Mouse (Mus musculus) brain, embryonic 18.5 days (tissue): ENCODE results near the gene Tmem273.

Experiments used
- DNase-seq: peaks from one replicate; pipeline ENCODE4 v3.0.0-alpha.2; 2012; ENCODE audit warnings: low read depth, low spot score

Tmem273 gene

DNA sequence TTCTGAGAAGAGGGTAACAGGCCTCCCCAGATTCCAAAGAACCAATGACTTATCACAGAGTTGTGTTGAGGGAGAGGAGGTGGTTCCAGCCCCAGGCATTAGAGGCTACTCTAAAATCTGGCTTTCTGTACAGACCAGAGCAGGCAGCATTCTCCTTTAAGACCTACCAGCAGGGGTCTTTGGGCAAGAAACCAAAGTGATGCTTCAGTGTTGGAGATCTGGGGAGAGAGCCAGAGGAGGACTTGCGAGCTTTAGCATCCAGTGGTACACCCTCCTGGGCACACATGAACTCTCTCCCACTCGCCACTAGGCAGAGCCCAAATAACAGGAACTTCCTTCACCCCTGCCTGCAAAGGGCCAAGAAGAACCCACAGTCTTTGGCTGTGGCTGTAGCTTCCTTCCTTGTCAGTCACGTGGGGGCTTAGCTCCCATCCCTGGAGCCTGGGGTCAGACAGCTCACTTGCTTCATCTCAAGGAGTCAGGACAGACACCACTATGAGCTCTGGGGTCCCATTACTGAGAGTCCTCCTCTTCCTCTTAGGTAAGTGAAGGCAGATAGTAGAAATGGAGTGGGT is at the start of gene Tmem273:
Tmem273 (plus strand) TSS at position 408 of the 575 bp plus-strand sequence.
- no peak for DNase-seq

DNA sequence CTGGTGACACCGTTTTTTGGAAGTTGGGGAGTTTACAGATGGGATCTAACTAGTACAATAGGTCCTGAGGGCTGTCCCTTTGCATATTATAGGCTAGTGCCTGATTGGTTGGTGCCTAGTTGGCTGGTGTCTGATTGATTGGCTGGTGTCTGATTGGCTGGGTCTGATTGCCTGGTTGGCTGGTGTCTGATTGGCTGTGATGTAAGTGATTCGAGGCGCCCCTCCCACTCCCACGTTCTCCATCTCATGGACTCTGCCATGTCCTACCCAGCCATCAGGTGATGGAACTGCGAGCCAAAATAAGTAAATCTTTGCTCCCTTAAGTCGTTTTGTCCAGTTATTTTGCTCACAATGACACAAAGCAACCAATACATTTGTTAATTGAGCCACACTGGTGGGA is 49.2 kb upstream of the Tmem273 start:
- no peak for DNase-seq

DNA sequence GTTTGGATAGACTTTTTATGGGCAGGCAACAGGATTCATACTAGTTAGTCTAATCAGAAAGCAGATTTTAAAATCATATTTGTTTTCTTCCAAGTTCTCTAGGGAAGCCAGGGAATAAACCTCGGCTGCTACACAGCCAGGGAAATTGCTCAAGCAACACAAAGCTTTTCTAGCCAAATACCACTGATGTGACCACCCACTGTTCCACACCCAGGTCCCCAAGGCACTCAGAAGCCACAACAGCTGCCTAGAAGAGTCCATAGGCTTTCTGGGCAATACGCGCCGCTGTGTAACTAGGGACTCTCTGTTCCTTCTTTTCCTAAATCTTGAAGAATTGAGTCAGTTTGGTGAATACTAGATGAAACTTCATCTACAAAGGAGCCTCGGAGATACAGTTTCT is 47.2 kb upstream of the Tmem273 start:
- no peak for DNase-seq

DNA sequence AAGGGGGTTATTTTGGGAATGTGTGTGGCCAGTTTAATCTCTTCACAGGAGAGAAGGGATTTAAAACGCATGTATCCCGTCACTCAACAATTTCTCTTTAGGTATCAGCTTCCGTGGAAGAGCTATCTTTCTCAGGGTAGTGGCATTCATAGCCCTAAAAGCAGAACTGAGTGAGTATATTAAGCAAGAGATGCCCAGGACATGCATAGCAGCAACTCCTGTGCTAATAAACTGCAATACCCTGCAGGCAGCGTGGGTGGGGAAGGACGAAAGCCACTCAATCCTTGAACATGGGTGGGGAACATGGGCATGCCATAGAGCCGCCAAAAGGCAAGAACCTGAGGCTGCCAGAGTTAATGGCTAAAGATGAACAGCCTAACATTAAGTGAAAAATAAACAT is 37.2 kb upstream of the Tmem273 start:
- DNase-seq, result no peak

DNA sequence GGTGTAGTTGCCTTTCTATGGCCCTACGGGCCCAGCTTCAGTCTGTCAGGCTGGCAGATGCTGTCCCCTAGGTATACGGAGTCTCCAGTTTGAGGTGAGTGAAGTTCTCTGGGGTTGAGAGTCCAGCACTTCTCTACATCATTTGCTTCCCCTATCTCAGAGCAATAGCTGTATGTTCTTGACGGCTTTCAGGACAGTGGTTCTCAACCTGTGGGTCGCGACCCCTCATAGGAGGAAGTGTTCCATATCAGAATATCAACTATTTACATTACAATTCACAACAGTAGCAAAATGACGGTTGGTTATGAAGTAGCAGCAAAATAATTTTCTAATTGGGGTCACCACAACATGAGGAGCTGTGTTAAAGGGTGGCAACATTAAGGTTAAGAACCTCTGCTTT is 35.0 kb upstream of the Tmem273 start:
- no peak for DNase-seq

DNA sequence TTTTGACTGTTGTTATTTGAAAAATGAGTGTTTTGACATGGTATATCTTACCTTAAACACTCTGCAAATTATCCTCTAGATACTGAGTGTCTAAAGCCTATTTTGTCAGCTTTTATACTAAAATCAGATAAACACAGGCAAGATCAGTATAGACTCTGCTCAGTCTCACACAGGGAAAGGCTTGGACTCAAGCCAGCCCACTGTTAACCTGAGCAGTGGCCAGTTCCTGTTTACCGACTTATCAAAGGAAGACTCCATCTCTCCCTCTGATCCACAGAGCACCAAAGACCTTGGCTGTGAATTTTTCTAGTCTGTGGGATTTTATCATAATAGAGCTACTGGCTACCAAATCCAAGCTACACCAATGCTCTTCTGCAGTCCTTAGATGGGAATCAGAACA is 31.5 kb upstream of the Tmem273 start:
- no peak for DNase-seq

DNA sequence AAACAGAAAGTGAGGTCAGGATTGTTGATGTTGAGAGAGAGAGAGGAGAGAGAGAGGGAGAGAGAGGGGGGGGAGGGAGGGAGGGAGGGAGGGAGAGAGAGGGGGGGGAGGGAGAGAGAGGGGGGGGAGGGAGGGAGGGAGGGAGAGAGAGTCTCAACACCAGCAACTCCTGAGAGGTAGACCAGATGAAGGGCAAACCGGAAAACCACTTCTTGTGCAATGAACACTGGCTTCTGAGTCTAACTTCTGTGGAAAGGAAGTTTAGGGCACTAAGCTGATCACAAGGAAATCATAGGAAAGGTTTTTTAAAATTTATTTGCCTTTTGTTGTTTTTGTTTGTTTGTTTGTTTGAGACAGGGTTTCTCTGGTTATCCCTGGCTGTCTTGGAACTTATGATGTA is 23.6 kb upstream of the Tmem273 start:
- no peak for DNase-seq

DNA sequence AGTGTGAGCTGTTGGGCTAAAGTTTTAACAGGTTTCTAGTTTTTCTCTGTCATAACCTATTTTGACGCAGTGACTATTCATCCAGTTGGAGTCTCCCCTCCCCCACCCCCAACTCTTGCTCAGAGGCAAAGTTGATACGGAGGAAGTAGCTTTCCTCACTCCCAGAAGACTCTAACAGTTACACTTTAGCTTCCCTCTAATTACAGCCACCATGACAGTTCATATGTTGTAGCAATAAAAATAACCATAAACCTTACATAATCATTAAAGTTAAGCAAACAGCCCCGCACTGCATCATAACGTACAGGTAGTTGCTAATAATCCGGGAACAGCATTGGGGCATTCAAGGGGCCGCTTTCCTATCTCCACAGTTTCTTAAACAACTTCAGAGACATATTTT is 15.2 kb upstream of the Tmem273 start:
- DNase-seq, result no peak

DNA sequence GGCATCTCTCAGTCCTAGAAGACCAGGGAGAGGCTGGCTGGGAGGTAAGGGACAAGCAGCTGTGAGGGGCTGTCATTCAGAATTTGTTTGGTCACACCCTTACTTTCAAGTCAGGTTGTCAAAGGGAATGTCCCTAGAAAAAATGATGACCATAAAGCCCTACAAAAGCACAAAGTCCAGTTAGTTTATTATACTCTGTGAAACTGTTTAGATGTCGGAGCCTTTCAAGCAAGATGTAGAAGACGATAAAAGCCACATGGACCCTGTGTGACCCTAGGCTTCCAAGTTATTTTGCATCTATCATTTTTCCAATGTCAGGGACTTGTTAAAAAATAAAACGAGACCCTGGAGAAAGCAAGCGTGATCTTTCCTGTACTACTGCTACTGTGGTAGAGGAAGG is 13.7 kb upstream of the Tmem273 start:
- DNase-seq, result no peak

DNA sequence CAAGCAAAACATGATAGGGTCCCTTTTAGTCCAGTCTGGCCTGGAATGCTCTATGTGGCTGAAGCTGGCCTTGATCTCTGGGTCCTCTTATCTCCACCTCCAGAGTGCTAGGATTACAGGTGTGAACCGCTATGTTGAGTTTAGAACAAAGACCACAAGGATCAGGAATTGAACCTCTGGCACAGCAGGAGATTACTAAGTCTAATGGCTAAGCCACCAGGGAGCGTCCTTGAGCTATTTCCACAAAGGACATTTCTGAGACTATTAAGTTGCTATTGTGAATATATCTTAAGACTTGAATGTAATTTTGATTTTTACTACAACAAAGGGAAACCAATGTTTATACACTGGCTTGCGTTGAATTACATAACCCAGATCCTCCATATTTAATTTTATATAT is 13.0 kb upstream of the Tmem273 start:
- DNase-seq, result no peak

DNA sequence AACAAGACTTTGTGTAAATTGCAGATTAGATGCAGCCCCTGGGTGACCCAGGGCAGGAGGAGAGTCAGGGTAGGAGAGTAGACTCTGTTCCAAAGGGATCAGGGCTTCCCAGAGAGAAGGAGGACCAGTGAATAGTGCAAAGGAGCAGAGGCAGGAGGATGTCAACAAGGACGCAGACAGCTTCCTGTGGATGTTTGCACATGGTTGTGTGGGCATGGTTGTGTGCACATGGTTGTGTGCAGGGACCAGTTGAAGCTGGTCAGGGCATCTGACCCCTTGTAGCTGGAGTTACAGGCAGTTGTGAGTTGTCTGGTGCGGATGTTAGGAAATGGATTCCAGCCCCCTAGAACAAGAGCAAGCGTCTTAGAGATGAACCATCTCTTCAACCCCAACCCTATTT is 12.3 kb upstream of the Tmem273 start:
- no peak for DNase-seq

DNA sequence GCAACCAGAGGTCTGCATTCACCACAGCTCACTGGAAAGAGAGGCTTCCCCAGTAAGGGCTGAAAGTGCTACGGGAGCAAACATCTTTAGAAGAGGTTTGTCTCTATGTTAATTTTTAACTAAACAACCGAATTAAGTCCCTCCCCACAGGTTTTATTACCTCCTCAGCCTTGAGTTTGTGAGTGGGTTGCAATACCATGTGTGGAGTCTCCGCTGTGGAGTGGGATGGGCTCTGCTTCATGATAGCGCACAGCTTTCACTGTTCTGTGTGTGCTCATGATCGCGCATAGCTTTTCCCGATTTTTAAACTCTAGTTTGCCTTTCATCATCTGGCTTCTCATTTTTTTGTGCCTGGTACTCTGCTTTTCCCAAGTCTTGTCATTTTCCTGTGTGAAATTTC is 9.7 kb upstream of the Tmem273 start:
- DNase-seq, result no peak

DNA sequence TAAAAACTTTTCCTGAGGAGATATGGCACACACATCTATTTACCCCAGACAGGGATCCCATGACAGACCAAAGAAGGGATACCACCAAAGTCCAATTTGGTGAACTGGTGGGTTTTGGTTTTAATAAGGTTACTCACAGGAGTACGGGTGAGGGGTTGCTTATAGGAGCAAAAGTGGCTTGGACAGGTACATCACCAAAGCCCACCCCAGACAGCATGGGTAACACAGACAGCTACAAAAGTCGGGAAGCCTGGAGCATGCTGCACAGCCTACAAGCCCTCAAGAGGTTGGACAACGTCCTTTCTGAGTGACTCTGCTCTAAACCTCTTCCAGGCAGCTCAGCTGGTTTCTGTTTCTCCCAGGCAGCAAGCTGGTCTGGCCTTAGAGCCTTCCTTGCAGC is 7.4 kb upstream of the Tmem273 start:
- DNase-seq, result no peak

DNA sequence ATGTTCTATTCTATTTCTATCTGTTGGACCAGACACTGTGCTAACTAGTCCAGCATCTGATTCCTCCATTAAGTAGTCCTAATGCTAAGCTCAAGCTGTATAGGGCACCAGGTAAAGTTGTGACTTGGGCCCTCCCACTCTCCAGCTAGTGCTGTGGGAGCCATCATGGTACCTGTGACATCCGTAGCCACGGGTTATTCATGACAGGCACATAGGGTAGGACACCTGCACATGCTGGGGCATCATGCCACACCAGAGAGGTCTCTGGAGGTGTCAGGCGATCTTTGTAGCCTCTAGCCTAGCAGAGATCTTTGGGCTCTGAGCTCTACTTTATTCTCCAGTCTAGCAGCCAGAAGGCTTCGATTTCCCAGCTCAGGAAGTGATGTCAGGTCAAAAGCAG is 2.9 kb upstream of the Tmem273 start:
- no peak for DNase-seq

DNA sequence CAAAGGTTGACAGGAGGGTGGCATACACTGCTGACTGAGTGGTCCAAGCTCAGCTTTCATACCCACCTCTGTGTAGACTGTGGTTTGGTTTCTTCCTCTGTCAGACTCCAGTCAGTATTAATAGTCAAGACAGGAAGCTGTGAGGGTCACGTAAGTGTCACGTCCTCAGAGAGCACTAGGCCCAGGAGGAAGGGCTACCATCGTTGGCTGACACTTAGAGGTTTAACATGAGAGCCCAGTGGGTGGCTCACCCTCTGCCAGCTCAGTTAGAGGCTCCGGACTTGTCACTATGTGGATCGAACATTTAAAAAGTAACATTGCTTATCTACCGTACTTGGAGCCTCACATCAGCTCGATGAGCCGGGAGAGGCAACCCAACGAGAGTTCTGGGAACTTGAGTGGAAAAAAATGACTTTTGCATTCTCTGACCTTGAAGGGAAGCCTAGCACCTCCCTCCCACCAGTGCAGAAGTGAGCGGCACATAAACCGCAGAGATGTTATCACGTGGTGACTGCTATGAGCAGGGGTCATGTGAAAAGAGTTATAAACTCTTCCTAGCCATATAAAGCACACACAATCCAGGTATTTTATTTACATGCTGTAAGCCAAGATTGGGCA is 1.5 kb upstream of the Tmem273 start:
- DNase-seq, result no peak

DNA sequence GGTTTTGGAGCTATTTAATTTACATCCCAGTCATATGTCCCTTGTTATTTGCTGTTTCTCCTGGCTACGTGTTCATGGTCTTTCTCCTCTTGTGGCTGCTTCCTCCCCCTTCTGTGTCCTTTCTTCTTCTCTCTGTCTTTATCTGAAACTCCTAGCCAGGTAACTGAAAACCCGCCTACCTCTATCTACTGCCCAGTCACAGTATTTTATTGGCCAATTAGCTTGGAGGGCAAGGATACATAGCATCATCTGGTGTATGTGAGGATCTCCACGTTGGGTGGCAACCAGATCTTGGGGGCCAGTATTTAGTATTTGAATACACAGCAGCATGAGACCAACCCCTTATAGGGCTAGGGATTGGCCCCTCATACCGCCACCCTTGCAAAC is 1.0 kb upstream of the Tmem273 start:
- DNase-seq, result no peak

DNA sequence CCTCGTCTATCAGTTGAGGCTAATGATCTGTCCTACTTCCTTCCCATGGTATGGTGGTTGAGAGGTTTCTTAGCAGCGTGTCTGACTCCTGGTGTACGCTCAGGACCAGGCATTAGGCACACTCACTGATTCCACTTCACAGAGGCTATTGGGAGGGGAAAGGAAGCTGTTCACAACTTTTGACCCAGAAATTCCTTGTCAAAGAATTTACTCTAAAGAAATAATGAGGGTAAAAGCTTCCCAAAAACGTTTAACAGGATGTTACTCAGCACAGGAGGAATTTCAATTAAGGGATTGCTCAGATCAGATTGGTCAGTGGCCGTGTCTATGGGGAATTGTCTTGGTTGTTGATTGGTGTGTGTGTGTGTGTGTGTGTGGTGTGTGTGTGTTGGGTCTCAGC is 1.9 kb downstream of the Tmem273 start:
- no peak for DNase-seq

DNA sequence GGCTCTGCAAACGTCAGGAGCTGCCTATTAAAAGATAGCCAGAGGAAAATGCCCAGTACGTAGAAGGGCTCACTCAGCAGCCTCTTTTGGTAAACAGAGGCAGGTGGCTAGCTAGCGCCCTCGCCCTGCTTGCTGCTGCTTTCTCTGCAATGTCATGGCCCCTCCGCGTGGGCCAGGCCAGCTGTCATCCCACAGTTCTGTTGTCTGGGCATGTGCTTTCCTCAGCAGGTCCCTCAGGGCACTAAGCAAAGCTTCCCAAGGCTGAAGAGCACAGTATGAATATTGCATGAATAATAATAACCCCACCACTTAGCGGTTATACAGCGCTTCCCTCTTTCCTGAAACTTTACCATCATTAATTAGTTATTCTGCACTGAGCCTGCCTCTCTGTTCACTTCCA is 10.6 kb downstream of the Tmem273 start:
- DNase-seq, result no peak

DNA sequence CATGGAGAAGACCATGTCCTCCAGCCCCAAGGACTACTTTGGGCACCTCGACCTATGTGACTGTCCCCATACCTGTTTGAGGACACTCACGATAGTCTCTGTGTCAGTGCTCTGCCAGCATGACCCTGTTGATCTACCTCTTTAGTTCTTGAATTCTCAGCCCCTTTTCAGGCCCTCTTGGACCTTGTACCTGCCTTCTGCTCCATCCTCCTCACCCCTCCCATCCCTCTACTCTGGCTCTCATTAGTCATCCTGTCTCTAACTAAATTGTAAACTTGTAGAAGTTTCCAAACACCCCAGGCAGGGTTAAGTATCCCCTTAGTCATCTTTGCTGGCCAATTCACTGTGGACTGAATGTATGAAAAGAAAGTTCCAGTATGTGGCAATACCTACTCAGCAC is 12.0 kb downstream of the Tmem273 start:
- no peak for DNase-seq

DNA sequence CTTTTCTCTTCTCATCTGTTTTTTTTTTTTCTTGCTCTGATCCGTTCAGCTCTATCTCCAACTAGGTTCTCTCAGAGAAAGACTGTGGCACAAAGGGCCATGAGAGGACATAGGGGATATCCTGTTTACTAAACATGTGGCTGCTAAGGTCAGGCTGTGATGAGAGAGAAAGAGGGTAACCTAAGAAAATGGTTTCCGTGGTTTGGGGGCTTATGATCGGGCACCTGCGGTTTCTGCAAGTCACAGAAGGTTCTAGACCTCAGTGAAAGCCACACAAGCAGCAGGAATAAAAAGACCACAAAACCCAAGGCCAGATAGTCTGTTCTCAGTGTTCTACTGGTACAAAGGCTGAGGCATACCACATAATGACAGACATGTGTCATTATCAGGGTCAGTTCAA is 12.6 kb downstream of the Tmem273 start:
- no peak for DNase-seq

DNA sequence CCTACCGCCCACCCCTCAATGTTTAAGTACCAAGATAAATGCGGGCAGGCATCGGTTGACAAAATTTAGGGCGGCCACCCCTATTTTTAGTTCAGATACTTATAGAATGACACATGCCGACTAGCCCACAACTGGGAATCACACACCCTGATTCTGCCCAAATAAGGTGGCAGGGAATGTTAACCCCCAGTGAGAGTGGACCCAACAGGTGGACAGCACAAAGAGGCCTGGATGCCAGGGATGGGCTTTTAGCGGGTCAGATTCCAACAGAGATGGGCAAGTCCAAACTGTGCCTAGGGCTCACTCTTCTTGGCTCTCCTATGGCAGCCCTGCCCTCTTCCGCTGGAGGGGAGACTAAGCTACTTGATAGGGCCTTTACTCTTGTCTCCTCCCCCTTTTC is 14.3 kb downstream of the Tmem273 start:
- no peak for DNase-seq

DNA sequence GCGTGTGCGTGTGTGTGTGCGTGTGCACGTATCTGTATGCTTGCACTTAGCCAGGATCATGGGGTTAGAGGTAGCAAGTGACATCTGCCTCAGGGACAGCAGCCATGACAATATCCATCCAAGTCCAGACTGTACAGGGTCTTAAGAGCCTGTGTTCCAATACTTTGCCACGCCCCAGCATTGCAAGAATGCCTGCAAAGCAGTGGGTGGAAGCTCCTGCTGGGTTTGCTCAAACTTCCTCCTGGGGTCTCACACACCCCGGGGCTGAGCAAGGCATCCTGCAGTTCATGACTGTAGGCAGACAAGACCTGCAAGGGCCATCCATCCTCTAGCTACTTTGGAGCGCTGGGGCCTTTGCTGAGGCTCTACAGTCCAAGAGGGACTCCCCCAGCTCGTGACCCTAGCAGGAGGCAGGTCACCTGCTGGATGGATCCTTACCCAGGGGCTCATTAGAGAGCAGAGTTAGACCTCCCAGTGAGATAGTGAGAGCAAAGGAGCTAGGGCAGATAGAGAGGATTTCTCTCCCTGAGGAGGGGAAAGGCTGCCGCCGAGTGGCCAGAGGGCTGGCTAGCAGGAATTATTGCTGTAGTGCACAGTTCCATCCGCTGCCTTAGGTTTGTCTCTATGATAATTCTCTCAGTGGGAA is 15.4 kb downstream of the Tmem273 start:
- no peak for DNase-seq

DNA sequence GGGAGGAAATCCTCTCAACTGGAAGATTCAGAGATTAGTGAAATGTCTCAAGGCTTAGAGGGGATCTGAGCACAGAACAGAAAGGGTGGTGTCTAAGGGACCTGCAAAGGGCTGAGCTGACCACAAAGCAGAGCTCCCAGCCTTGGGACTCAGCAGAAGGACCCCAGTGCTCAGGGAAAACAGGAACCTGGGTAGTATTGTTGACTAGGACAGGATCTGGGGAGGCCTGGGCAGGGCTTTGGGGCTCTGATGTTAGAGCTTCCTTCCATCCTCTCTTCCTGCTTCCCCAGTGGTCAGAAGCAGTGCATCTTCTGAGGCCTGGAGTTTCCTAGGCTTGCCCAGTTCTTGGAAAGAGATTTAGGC is 15.9 kb downstream of the Tmem273 start:
- no peak for DNase-seq

DNA sequence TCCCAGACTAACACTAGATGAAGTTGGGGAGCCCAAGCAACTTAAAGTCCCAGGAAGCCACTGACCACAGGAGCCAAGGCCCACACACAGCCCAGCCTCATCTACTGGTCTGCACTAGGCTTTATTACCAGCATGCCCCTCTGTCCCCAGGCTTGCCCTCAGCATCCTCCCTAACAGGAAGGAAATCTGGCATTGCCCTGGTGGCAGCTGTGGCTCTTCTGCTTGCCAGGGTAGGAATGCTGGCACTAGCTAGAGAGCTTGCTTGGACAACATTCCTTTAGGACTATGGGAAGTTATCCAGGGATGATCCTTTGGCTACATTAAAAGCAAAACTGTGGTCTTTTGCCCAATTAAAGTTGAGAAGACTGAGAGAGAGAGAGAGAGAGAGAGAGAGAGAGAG is 24.3 kb downstream of the Tmem273 start:
- no peak for DNase-seq
